Mouse (Mus musculus): ENCODE results near the gene Rassf2.
A peak's percentile ranks its signal among the peaks of the same experiment; 100 is the strongest.

The Rassf2 gene

GRCm38 (mm10) chr2:131952961-131953538, 77.0 kb downstream of the Rassf2 start:
- peak; percentile 9 for DNase-seq

DNA sequence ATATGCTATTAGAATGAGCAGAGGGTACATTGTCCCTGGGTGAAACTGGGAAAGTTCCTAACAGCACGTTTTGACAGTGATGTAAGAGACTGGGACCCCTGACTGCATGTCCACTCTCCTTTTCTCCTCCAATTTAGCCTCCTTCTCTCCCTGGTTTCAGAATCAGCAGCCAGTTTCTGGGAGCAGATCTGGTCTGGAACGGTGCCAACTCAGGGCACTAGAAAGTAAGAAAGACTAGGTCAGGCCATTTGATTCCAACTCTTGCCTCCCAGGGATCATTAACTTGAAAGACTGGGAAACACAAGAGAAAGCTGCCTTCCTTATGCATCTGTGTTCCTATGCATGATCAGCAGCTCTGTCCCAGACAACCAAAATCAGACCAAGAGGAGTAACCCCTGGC, 77.6 kb downstream of the Rassf2 start:
- peak; percentile 1 for DNase-seq

GRCm38 (mm10) chr2:131950598-131951095, 79.4 kb downstream of the Rassf2 start, which contains the start of gene Prnd:
Prnd (plus strand) TSS chr2:131950861.
- peak; percentile 1 for DNase-seq

GRCm38 (mm10) chr2:131949767-131950597, 80.1 kb downstream of the Rassf2 start:
- peak; percentile 45 for DNase-seq

DNA sequence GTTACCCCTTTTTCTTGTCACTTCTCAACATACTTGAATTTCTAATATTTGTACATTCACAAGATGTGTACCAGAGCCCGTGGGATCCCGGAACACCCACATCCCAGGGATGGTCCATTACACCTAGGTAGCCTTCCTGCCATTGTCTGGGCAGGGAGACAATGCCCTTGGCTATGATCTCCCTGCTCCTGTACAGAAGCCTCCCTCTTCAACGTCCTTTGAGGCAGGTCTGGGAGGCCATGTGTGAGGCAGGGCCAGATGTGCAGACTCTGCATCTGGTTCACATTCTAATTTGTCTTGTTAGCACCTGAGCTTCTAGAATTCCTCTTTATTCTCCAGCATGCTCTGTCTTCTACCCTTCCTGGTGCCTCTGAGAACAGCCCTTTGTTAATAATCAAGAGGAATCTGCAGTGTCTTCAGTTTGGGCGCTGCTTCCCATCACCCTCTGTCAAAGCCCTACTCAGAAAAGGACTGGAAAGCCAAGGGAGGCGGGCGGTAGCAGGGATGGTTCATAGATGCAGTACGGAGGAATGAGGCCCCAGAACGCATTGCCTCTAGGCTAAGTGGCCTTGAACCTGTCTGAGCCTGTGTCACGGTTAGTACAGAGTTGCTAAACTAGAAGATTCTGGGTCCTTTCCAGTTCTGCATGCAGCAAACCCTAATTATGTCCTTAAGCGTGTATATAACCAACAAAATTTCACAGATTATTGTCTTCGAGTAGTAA, 81.0 kb downstream of the Rassf2 start:
- DNase-seq, result no peak

DNA sequence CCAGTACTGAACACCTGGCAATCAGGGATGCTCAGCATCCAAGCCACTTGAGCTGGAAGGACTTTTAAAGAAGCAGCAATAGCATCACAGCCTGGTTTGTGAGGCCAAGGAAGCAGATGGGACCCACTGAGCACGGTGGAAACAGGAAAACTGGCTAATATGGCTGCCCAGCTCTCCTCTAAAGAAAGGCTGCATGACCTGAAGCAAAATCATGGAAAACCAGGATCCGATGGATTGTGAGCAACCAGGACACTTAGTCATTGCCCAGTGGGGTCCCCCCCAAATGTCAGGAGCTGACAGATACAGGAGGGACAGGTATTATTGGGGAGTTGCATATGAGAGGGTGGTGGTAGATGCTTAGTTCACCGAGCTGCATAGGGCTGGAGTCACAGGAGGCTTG, 81.9 kb downstream of the Rassf2 start:
- DNase-seq, result no peak

- DNase-seq, result no peak
Measured at GRCm38 (mm10) chr2:131946351-131946750, 83.7 kb downstream of the Rassf2 start.

DNA sequence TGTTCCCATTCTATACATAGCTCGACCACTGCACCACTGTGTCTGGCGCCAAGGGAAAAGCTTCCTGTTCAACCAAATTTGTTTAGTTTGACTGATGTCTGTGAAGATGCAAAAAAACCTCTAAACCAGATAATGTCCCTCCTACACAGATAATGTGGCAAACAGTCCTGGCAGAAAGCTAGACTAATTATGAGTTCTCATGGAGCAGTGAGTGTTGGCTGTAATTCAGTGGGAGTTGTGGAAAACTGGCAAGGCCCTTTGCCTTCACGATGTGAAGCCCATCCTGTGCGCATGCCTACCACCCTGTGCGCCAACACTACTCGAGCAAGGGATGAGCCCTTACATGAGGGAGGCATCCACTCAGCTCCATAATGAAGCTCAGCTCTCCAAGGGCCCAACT, 84.3 kb downstream of the Rassf2 start:
- no peak for DNase-seq

- no peak for DNase-seq
Measured at GRCm38 (mm10) chr2:131945225-131945624, 84.8 kb downstream of the Rassf2 start.

DNA sequence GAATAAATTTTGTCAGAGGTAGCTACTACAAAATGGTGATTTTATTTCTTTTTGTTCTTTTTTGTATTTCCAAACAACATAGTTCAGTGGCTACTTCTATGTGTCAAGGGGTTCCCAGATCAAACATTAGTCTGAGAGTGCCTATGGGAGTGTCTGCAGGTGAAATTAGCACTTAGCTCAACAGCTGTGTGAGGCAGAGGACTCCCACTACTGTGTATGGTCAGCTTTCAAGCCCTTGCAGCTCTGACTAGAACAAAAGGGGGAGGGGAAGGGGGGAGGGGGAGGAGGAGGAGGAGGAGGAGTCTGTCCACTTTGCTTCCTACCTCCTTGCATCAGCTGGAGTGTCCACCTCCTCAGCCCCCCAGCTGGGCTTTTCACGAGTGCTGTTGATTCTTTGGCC, 85.7 kb downstream of the Rassf2 start:
- peak; percentile 0 for DNase-seq

DNA sequence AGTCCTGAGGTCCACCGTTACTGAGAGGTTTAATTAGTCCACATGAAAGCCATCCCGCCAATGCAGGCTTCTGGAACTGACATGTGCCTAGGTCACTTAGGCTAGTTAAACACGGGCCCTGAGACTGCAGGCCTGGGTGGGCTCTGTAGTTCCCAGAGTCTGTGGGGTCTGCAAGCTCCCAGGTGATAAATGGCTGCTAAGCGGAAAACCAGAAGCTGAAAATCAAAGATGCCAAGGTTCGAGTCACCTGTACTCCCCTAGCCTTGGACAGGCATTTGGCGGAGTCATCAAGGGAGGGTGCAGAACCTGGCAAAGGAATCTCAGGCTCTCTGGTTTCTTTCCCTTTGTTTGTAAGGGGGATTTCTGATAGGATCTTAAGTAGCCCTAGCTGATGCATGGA, 88.6 kb downstream of the Rassf2 start:
- DNase-seq, result no peak

DNA sequence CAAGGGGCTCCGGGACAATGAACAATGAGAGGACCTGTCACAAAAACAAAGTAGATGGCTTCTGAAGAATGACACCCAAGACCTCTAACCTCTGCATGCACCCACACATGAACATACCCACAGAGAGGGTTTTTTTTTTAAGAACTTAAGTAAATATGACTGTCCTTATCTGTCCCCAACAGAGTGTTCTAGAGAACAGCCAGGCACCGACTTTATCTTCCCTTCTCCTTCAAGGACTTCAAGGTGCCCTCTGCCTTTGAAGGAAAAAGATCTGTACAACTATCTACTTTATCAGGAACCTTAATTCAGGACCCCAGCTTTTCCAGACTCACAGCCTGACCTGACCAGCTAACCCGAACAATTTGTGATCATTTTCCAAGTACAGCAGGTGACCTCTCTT, 89.6 kb downstream of the Rassf2 start:
- DNase-seq, result no peak
